Mouse (Mus musculus) MEL (cell line): ENCODE measurements at regions not wholly inside any gene's neighbourhood (a gene's known extent, or its start where the extent isn't known, plus 50 kb on each side); places are given as distances from the start of the nearest gene placed in this dataset.

Experiments used
- ELF1 ChIP-seq: IDR thresholded peaks from 2 replicates; pipeline ENCODE4 v1.6.1; 2014; ENCODE audit warnings: low read depth, mild to moderate bottlenecking, inconsistent platforms, low read length, improper control_type of control experiment, moderate library complexity
- EP300 ChIP-seq, 2 experiments: IDR thresholded peaks; 2 replicates each; pipeline ENCODE4 v1.6.1; 2011; ENCODE audit warnings: improper control_type of control experiment in 2 of 2, low read length in 2 of 2, low read depth in 1 of 2, mild to moderate bottlenecking in 1 of 2
- POLR2A ChIP-seq, 2 experiments: IDR thresholded peaks; 2 replicates each; pipeline ENCODE4 v1.6.1; 2011 to 2012; ENCODE audit warnings: low read length in 2 of 2, mild to moderate bottlenecking in 2 of 2, control low read depth in 1 of 2, improper control_type of control experiment in 1 of 2, low read depth in 1 of 2, moderate library complexity in 1 of 2; ENCODE audit not compliant: control insufficient read depth in 1 of 2, insufficient read depth in 1 of 2, poor library complexity in 1 of 2
- RAD21 ChIP-seq: IDR thresholded peaks from 2 replicates; pipeline ENCODE4 v1.6.1; 2011; ENCODE audit warnings: mild to moderate bottlenecking, low read depth, low read length, improper control_type of control experiment
- SIN3A ChIP-seq: IDR thresholded peaks from 2 replicates; pipeline ENCODE4 v1.6.1; 2012; ENCODE audit warnings: low read length, improper control_type of control experiment, inconsistent platforms
- ZC3H11A ChIP-seq: IDR thresholded peaks from 2 replicates; pipeline ENCODE4 v1.6.1; 2012; ENCODE audit warnings: low read depth, mild to moderate bottlenecking, inconsistent platforms, low read length, improper control_type of control experiment

GRCm38 (mm10) chr9:14028056-14028455, 200.5 kb downstream of the Fam76b start:
- no peak for TF ChIP-seq EP300 (IDR thresholded peaks at IDR 0.05; ENCODE audit: low read depth in 1 of 2, low read length in 2 of 2)
- TF ChIP-seq POLR2A (IDR thresholded peaks at IDR 0.05; ENCODE audit: control insufficient read depth in 1 of 2, insufficient read depth in 1 of 2, low read depth in 1 of 2, low read length in 2 of 2, poor library complexity in 1 of 2), result no peak
- TF ChIP-seq SIN3A, result no peak
- TF ChIP-seq ELF1, result no peak
- no peak for TF ChIP-seq RAD21
- TF ChIP-seq ZC3H11A, result no peak
